Mouse (Mus musculus) C2C12 (cell line): Measurements from ENCODE around the gene Phlda1. TPM values are rescaled to one million over a fixed set of nuclear protein-coding genes. Genes with fewer than 3 reads are reported as not detected.

Source experiments
- H3K27me3 ChIP-seq: one replicate; pipeline ENCODE4 v1.6.1; 2011; ENCODE audit not compliant: control insufficient read depth, insufficient read depth, insufficient read length
- H3K36me3 ChIP-seq: one replicate; pipeline ENCODE4 v1.6.1; 2011; ENCODE audit not compliant: control insufficient read depth, insufficient read depth
- H3K4me3 ChIP-seq: one replicate; pipeline ENCODE4 v1.5.1; 2011; ENCODE audit warnings: mild to moderate bottlenecking, control low read depth; ENCODE audit not compliant: poor library complexity, insufficient read depth, severe bottlenecking
- H3K79me2 ChIP-seq: one replicate; pipeline ENCODE4 v1.6.1; 2011; ENCODE audit not compliant: control insufficient read depth, insufficient read depth
- H3K79me3 ChIP-seq: one replicate; pipeline ENCODE4 v1.6.1; 2011; ENCODE audit warnings: low read depth, control low read depth
- H3ac ChIP-seq: one replicate; pipeline ENCODE3; 2011; ENCODE audit warnings: low read depth; ENCODE audit not compliant: control insufficient read depth, insufficient read length
- CEBPB ChIP-seq: IDR thresholded peaks from one replicate; pipeline ENCODE4 v1.6.1; 2011; ENCODE audit warnings: low read depth, mild to moderate bottlenecking, control low read depth, moderate library complexity
- CTCF ChIP-seq: IDR thresholded peaks from one replicate; pipeline ENCODE4 v1.5.1; 2011; ENCODE audit not compliant: control insufficient read depth, insufficient read depth, insufficient read length
- FOSL1 ChIP-seq: IDR thresholded peaks from one replicate; pipeline ENCODE4 v1.8.0; 2011; ENCODE audit warnings: mild to moderate bottlenecking, low read length; ENCODE audit not compliant: poor library complexity, insufficient read depth, severe bottlenecking
- MAX ChIP-seq: IDR thresholded peaks from one replicate; pipeline ENCODE4 v1.6.1; 2011; ENCODE audit warnings: mild to moderate bottlenecking, control low read depth
- MYOD1 ChIP-seq: IDR thresholded peaks from one replicate; pipeline ENCODE4 v1.6.1; 2011; ENCODE audit warnings: low read depth; ENCODE audit not compliant: control insufficient read depth, insufficient read length
- MYOG ChIP-seq: IDR thresholded peaks from one replicate; pipeline ENCODE4 v1.6.1; 2011; ENCODE audit not compliant: control insufficient read depth, insufficient read length; ENCODE audit errors: extremely low read depth
- USF1 ChIP-seq: IDR thresholded peaks from one replicate; pipeline ENCODE4 v1.6.1; 2011; ENCODE audit warnings: low read depth, mild to moderate bottlenecking, control low read depth, moderate library complexity
- polyA plus RNA-seq: library from polyadenylated mRNA; unstranded; fragments of >200 nt; fragmentation: generic; extraction: Trizol; gene quantifications from one replicate; pipeline ENCODE4 v1.2.1, GENCODE M21; 2012; ENCODE audit warnings: missing spikeins

The Phlda1 gene
- polyA plus RNA-seq, 1 experiment: 111 TPM

DNA sequence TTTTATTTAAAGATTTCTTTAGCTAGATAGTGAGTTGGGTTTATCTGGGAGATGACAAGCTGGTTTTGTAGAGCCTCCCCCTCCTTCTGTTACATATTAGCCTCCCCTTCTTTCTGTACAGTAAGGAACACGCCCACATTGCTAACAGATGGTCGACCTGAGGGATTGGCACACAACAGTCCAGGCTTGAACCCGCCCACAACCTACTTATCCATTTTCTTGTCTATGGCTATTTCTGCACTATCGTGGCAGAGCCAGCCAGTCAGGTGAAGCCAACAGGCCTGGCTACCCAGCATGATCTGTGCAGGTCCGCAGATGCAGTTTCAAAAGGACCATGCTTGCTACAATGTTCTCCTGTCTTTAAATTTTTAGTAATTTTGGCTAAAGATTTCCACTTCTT is 21.0 kb downstream of the Phlda1 start:
- no peak overlapping the region for H3K4me3 ChIP-seq
- TF ChIP-seq FOSL1 (no peak), MYOG (no peak), MAX (no peak), USF1 (no peak), MYOD1 (no peak), CTCF (no peak), CEBPB (no peak)
- no peaks in the 10 kb centered on the region for H3K36me3 ChIP-seq
- H3K79me2 ChIP-seq: no peaks in the 10 kb centered on the region
- no peaks in the 10 kb centered on the region for H3K79me3 ChIP-seq
- H3K27me3 ChIP-seq: no peaks in the 10 kb centered on the region
- no peak overlapping the region for H3ac ChIP-seq

DNA sequence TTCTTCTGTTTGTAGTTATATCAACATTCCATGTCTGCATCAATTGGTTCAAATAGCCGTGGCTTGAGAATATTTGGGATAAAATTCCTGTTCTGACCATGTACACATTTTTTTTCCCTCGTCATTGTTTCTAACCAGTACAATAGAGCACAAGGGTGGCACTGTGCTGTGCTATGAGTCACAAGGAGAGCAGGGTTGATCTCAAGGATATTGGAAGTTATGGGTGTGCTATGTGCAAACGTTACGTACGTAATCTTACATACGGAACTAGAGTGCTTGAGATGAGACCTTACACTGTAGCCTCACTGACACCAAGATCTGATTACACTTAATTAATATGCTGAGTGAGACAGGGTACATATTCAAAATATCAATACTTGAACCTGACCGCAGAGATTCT is 21.5 kb downstream of the Phlda1 start:
- H3K79me3 ChIP-seq: no peaks in the 10 kb centered on the region
- no peaks in the 10 kb centered on the region for H3K79me2 ChIP-seq
- no peaks in the 10 kb centered on the region for H3K27me3 ChIP-seq
- no peak overlapping the region for H3ac ChIP-seq
- no peaks in the 10 kb centered on the region for H3K36me3 ChIP-seq
- H3K4me3 ChIP-seq: no peak overlapping the region
- TF ChIP-seq MYOG: no peak
- no peak for TF ChIP-seq MYOD1
- no peak for TF ChIP-seq MAX
- no peak for TF ChIP-seq FOSL1
- TF ChIP-seq USF1: no peak
- TF ChIP-seq CEBPB: no peak
- no peak for TF ChIP-seq CTCF

DNA sequence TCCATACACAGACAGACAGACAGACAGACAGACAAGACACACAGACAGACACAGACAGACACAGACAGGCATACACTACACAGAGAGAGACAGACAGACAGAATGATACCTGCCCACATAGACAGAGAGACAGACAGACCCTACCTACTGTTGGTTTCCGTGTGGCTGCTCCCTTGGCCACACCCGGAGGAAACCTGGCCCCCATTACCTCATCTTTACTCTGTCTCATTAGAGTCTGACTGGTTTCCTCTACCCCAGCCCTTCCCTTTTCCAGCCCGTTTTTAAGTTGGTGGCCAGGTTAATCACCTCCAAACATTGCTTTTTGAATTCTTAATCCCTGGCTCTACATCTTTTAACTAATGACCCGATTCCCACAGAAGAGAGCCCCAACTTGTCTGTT is 22.2 kb downstream of the Phlda1 start:
- H3ac ChIP-seq: no peak overlapping the region
- no peaks in the 10 kb centered on the region for H3K79me2 ChIP-seq
- H3K36me3 ChIP-seq: no peaks in the 10 kb centered on the region
- no peak for TF ChIP-seq MAX
- no peak for TF ChIP-seq USF1
- TF ChIP-seq CTCF: no peak
- no peak for TF ChIP-seq FOSL1
- TF ChIP-seq MYOD1: no peak
- TF ChIP-seq CEBPB: no peak
- no peaks in the 10 kb centered on the region for H3K79me3 ChIP-seq
- H3K4me3 ChIP-seq: no peak overlapping the region
- H3K27me3 ChIP-seq: no peaks in the 10 kb centered on the region

DNA sequence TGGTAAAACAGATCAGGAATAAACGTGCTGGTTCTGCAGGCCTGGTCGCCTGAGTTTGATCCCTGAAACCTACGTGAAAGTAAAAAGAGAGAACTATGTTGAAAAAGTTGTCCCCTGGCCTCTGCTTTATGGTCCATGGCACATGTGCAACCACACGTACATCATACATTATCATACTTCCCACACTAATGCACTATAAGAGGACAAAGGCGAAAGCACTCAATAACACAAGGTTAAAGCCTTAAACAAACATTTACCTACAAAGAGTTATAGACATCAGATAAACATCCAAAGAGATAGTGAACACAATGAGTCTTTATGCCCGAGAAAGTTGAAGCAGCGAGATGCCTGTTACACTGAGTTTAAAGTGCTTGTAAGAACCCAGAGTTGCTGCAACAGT is 24.3 kb downstream of the Phlda1 start:
- no peaks in the 10 kb centered on the region for H3K27me3 ChIP-seq
- no peak overlapping the region for H3K4me3 ChIP-seq
- H3K79me2 ChIP-seq: no peaks in the 10 kb centered on the region
- no peaks in the 10 kb centered on the region for H3K36me3 ChIP-seq
- no peak for TF ChIP-seq MYOG
- TF ChIP-seq CTCF: no peak
- no peak for TF ChIP-seq MYOD1
- TF ChIP-seq FOSL1: no peak
- TF ChIP-seq CEBPB: no peak
- no peak for TF ChIP-seq USF1
- TF ChIP-seq MAX: no peak
- no peaks in the 10 kb centered on the region for H3K79me3 ChIP-seq
- H3ac ChIP-seq: no peak overlapping the region

DNA sequence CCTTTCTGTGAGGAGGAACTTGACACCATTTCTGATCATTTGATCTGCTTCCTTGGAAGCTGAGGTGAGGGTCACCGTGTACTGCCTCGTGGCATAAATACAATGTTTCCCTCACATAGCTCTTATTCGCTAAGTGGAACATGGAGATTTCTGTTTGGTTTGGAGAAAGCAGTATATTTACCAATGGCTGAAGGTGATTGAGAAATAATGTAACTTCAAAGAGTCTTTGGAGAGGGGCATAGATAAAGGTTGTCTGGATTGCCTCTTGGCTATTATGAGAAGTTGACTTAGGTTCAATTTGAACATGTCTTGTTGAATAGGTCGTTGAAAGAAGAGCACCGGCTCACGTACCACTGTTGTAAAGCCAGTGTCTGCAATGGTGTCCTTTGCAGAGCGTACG is 28.6 kb downstream of the Phlda1 start:
- no peaks in the 10 kb centered on the region for H3K27me3 ChIP-seq
- no peak overlapping the region for H3K4me3 ChIP-seq
- no peak overlapping the region for H3ac ChIP-seq
- TF ChIP-seq MAX (no peak), MYOG (no peak), CEBPB (no peak), FOSL1 (no peak), USF1 (no peak), MYOD1 (no peak), CTCF (no peak)
- H3K79me2 ChIP-seq: no peaks in the 10 kb centered on the region
- H3K79me3 ChIP-seq: no peaks in the 10 kb centered on the region
- H3K36me3 ChIP-seq: no peaks in the 10 kb centered on the region

DNA sequence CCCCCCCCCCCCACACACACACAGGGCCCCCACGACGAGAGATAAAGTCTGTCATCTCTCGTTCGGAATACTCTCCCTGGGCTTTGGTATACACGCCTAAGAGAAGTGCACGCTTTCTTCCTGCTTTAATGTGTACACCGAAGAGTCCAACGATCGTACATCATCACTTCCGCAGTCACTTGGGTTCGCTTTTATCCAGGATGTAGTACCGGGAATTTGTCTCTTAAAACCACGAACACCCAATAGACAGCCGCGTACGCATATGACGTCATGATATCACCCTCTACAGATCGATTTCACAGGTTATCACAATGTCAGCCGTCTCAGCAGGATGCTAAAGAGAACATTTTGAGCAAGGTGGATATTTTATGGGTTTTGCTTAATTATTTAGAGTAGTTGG is 31.3 kb downstream of the Phlda1 start:
- Histone ChIP-seq H3K36me3 (no peaks in the 10 kb centered on the region), H3K79me2 (no peaks in the 10 kb centered on the region), H3K27me3 (no peaks in the 10 kb centered on the region), H3K79me3 (no peaks in the 10 kb centered on the region), H3ac (no peak overlapping the region), H3K4me3 (no peak overlapping the region)
- TF ChIP-seq MAX: no peak
- TF ChIP-seq MYOG: no peak
- no peak for TF ChIP-seq CTCF
- TF ChIP-seq CEBPB: no peak
- no peak for TF ChIP-seq MYOD1
- TF ChIP-seq FOSL1: no peak
- TF ChIP-seq USF1: no peak
